Mouse (Mus musculus) frontal cortex, postnatal 25 days (tissue): Measurements from ENCODE around the gene Adora2a.
"Not testable (repeated sequence)": the region's sequence is repeated elsewhere in the genome, so short reads cannot be mapped to it uniquely, and the experiment has no call there.

Experiments
- DNase-seq, 2 experiments: peaks; one replicate each; pipeline ENCODE4 v3.0.0; 2022; ENCODE audit warnings: low spot score in 2 of 2

Adora2a gene

DNA sequence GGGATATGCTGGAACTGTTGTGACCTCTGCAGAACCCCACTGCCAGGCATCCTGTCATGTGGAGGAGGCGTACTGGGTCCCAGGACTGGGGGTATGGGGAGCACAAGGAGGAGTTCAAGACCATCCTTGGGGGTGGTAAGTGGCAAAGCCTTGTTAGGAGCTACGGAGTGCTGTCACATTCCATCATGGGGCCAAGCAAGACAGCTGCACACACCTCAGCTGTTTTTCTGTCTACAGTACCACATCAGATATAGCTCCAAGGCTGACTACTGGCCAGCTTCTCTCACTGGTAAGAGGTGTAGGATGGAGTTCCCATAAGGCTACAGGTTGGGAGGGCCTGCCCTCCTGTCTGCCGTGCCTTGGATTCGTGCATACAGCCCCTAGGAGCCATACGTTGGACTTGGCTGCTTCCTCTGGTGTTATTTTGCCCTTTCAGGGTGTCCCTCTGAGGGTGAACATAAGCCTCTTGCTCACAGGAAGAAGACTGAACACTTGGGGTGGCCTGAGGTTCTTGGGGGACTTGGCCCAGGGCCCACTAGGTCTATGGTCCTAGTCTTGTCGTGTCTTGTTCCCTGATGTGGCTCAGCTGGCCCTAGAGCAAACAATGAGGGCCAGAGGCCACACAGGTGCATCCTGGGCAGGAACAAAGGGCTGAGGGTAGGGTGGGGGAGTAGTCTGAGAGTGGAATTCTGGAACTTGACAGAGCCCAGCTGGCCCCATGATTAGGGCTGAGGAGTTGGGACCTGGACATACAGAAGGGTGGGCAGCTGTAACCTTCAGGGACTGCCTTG, 2.3 kb upstream of the Adora2a start:
- DNase-seq, result no peak

GRCm38 (mm10) chr10:75315756-75316155, 921 bp upstream of the Adora2a start:
- DNase-seq, result no peak

DNA sequence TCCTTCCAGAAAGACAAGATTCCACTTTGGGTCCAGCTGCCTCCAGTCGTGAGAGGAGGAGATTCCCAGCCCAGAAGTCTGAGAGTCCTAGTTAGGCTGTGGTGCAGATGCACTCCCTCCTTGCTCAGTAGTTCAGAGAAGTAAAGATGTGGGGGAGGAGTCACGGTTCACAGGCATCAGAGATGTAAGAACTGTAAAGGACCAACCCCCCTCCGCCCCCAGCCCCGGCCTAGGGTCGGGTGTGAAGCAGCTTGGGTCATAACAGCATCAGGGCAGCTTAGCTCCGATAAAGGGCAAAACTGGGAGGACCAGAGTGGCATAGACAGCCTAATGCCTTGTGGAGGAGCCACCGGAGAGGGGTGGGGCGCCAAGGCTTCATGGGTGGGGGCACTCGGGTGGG, 205 bp upstream of the Adora2a start:
- no peak for DNase-seq

DNA sequence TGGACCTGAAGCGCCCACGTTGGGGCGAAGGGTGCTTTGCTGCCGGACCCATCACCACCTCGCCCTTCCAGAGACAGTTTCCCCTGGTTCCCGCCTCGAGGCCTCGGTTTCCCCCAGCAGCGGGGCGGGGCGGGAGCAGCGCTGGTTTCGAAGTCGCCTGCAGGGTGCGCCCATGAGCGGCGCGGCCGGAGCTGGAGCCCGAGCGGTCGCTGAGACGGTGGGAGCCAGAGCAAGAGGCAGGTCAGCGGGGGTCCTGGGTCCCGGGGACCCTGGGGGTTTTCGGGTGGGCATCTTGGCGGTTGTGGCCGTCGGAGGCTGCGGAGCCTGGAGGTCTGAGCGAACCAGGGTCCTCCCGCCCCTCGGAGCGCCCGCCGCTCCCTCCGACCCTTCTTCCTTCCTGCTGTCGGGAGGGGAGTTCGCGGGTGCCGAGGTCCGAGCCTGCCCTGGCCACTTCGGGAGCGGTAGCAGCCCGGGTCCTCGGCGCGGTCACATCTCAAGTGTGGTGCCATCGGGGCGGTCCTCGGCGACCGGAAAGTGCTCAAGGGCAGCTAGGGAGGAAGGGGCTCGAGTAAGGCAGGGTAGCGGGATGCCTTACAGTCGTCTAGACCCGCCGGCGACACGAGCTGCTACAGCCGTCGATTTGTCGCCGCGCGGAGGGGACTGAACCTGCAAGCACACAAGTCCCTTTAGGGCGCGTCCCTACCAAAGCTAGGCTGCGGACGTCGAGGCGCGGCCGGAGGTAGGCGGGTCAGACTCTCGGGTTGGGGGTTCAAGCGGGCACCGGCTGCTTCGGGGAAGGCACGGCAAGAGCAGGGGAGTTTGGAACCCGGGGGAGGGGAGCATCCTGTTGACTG, 458 bp downstream of the Adora2a start:
- DNase-seq, result no peak

- DNase-seq, result no peak
Measured at GRCm38 (mm10) chr10:75318206-75318605, 1.5 kb downstream of the Adora2a start.

DNA sequence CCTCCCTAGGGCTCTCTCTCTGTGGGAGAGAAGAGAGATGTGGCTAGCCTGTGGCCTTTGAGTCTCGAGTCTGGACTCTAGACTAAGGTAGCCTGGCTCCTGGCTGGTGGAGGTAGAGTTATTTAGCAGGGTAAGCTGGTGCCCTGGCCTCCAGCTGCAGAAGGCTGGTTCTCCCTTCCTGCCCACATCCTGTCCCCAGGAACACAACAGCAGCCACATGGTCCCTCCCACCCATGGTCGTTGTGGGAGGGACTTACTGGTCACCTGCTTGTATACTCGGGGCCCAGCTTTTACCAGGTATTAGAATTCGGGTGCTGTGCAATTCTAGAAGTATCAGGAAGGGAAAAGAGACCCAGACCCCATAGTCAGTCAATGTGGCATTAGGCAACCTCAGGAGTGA, 3.6 kb downstream of the Adora2a start:
- no peak for DNase-seq

- DNase-seq, result no peak
Measured at GRCm38 (mm10) chr10:75322966-75323365, 6.3 kb downstream of the Adora2a start.

GRCm38 (mm10) chr10:75323986-75324385, 7.3 kb downstream of the Adora2a start:
- no peak for DNase-seq

DNA sequence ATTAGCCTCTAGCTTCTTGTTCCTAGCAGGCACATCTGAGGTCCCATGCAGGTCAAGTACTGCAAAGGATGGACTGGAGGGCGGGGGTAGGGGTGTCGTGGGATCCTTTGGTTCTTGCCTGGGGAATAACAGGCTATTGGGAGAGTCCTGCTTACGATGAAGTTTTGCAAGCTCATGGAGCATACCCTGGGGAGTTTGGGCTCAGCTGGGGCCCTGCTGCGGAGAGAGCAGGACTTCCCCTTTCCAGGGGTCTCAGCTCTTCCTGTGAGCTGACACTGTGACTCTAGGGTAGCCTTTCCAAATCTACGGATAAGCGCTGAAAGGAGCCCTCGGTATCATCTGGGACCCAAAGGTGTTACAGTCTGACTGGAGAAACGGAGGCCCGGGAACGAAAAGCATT, 7.7 kb downstream of the Adora2a start:
- no peak for DNase-seq

DNA sequence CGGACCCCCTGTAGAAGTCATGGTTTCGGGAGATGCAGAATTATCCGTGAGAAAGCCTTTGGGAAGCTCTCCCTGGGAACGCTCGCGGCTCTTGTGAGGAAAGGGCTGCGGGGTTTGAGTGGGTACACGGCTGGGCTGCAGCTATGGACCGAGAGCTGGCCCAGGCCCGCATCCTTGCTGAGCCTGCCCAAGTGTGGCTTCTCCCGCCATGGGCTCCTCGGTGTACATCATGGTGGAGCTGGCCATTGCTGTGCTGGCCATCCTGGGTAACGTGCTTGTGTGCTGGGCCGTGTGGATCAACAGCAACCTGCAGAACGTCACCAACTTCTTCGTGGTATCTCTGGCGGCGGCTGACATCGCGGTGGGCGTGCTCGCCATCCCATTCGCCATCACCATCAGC, 9.1 kb downstream of the Adora2a start:
- no peak for DNase-seq

GRCm38 (mm10) chr10:75326553-75326952, 9.9 kb downstream of the Adora2a start:
- DNase-seq, result no peak

DNA sequence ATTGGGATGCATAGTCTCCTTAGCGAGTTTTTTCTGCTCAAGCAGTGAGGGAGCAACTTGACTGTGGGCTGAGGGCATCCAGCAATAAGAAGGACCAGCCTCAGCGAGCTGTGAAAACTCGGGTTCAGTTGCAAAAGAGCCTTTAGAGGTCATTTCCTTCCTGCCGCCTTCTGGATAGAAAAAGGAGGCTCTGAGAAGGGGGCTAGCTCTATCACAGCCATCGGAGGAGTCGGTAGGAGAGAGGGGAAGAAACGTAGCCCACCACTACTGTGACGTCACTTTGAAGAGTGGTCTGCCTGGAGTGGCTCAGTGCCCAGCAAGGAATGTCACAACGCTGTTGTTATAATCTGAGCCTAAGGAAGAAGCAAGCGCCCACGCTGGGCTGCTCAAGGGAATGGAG, 10.4 kb downstream of the Adora2a start:
- no peak for DNase-seq

DNA sequence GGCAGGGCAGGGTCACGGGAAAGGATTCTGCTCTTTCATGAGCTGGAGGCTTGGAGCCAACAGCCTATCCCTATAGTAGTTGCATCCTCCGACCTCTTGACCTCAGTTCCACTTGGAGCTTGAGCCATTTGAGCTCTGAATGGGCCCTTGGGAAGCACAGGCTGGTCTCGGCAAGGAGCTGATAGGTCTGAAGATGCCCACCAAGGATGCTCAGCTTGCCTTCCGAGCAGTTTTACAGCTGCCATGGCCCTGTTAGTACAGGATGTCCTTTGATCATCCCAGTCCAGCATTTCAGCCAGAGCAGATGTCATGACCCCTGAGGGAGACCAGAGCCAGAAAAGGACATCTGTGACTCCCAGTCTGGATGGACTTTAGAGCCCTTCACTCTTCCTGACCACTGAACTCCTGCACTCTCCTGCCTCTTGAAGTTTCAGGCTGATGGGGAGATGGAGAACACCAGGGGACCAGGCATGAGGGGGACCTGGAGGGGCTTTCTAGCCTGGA, 11.6 kb downstream of the Adora2a start:
- no peak for DNase-seq

DNA sequence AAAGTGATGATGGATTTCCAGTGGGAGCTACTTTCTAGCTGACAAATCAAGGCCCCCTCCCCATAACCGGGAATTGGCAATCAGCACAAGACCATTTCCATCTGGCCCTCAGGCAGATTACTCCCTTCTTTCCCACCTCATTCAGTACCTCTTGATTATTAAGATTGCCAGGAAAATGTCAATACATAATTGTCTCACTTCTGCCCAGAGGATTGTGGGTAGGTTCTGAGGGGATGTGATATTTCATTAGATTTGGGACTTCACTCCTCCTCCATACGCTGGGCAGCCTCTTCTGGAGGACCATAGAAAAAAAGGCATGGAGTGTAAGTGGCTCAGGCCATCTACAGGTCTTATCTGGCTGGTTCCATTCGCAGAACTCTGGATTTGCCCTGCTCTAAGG, 15.6 kb downstream of the Adora2a start:
- no peak for DNase-seq

- DNase-seq, result no peak
Measured at GRCm38 (mm10) chr10:75333176-75333776, 16.6 kb downstream of the Adora2a start.

- DNase-seq, result no peak
Measured at GRCm38 (mm10) chr10:75334175-75334574, 17.5 kb downstream of the Adora2a start.

DNA sequence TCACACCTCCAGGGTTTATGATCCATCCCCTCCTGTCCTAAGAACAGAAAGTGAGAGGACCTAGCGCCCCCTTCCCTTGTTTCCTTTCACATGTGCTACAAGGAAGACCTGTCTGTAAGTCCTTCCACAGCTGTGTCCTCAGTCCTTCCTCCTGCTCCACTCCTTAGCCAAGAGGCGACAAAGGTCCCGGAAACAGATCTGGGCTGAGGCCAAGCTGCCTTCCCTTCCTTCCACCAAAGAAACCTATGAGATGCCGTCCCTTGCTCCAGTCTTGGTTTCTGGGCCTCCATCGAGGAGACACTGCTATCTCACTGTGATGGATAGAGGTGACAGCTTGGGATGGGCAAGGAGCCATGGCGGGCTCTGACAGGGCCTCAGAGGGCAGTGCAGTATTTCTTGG, 18.4 kb downstream of the Adora2a start:
- no peak for DNase-seq

DNA sequence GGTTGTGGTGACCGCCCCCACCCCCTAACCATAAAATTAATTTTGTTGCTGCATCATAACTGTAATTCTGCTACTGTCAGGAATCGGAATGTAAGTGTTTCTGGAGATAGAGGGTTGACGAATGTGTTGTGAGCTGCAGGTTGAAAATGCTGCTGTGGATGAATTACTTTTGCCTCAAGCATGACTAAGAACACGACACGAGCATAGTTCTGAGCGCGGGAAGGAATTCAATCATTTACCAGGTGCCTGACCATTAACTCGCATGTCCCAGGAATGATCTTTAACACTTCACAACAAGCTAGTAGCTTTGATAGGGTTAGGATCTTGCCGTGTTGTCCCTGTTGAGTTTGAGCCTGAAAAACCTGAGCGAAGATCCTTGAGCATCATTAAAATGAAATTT, 20.6 kb downstream of the Adora2a start:
- no peak for DNase-seq

DNA sequence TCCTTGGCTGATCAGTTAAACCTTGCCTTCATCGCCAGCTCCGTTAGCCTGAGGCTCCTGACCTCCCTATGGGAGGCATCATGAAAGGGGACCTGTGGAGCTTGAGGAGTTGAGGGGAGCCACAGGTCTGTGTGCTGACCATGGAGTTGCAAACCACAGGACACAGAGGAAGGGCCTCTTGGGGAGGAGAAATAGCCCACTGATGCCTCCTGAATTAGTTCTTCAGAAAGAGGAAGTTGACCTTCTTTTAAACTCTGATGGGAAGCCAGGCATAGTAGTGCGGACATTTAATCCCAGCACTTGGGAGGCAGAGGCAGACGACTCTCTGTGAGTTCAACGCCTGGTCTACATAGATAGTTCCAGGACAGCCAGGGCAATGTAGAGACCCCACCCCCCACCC, 22.2 kb downstream of the Adora2a start:
- no peak for DNase-seq

DNA sequence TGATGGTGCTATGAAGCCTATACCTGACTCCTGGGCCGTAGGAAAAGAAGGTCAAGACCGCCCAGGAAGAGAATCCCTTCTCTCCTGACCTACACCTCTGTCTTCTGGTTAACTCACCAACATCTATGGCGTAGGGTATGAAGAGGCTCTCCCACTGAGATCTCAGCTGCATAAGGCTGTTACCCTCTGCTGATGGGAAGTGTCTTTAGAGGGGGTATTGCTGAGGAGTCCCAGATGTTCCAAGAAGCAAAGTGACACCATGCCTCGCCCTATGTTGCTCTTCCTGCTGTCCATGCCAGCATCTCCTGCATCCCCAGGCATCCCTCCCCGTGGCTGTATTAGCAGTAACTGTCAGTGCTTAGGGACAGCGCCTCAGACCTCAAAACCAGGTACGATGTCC, 22.7 kb downstream of the Adora2a start:
- DNase-seq, result no peak

- DNase-seq, result no peak
Measured at GRCm38 (mm10) chr10:75341936-75342335, 25.3 kb downstream of the Adora2a start.

DNA sequence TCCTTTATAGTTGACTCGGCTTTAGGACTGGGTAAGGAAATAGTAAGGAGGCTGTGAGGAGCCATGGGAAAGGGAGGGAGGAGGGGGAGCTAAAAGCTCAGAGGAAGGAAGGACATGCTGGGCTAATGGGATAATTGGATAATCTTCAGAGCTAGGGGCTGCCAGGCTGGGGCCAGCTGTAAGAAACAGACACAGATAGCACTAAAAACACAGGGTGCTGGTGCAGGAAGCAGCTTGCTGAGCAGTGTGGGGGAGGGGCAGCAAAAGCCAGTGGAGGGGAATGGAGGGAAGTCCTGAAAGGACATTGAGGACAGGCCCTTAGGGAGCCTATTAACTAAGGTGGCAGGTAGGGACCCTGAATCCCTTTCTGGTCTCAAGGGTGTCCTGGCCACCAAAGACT, 27.9 kb downstream of the Adora2a start:
- DNase-seq, result not testable (repeated sequence)

- DNase-seq, result no peak
Measured at GRCm38 (mm10) chr10:75345265-75345664, 28.6 kb downstream of the Adora2a start.
